Mouse (Mus musculus) myocyte (in vitro differentiated cells): ENCODE data around the gene Pclaf.

Experiments used
- E2F4 ChIP-seq: IDR thresholded peaks from one replicate; pipeline ENCODE4 v1.6.1; 2011; ENCODE audit warnings: mild to moderate bottlenecking, control low read depth, moderate library complexity; ENCODE audit not compliant: insufficient read depth
- MYOG ChIP-seq, 3 experiments: IDR thresholded peaks; one replicate each; pipeline ENCODE4 v1.6.1; 2011; ENCODE audit warnings: control low read depth in 2 of 3, low read depth in 2 of 3, mild to moderate bottlenecking in 2 of 3; ENCODE audit not compliant: insufficient read length in 2 of 3, control insufficient read depth in 1 of 3, insufficient read depth in 1 of 3
- POLR2A ChIP-seq: IDR thresholded peaks from one replicate; pipeline ENCODE4 v1.6.1; 2011; ENCODE audit warnings: low read depth, mild to moderate bottlenecking, control low read depth, moderate library complexity; ENCODE audit not compliant: insufficient read length
- POLR2AphosphoS2 ChIP-seq: IDR thresholded peaks from one replicate; pipeline ENCODE4 v1.6.1; 2011; ENCODE audit warnings: low read depth, control low read depth; ENCODE audit not compliant: insufficient read length
- TCF12 ChIP-seq: IDR thresholded peaks from one replicate; pipeline ENCODE4 v1.6.1; 2011; ENCODE audit warnings: mild to moderate bottlenecking, control low read depth; ENCODE audit not compliant: poor library complexity, insufficient read depth, severe bottlenecking
- USF1 ChIP-seq: IDR thresholded peaks from one replicate; pipeline ENCODE4 v1.6.1; 2011; ENCODE audit warnings: low read depth, mild to moderate bottlenecking, control low read depth, moderate library complexity

DNA sequence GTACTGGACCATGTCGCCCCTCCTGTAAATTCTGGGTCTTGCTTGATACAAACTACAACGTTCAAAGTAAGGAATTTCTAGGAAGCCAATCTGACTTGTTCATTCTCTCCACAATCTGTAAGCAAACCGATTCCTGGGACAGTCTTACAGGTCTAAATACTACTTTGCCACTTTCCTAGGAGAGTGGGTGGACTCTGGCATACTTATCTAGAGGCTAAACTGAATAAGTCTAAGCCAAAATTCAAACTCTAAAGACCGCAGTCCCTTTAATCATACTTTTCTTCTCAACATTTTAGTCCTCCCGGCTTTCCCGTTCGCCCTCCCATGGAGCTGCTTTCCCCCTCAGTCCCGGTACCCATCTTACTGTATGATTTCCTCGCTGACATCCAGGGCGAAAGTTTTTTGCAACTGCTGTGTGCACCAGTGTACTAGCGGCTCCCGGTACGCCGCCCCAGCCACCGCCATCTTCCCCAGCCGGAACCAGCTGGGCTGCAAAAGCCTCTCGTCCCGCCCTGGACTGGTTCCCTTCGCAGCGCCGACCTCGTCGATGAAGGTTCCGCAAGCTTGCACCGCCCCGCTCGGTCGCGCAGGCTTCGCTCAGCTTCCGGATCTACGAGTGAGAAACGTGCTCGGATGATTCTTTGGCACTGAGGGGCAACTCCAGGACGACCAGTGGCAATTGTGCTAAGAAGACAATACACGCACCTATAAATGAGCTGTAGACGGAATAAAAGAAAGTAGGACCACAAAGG lies 5.3 kb upstream of the Pclaf start:
- peak; percentile 91 for TF ChIP-seq POLR2A
- TF ChIP-seq E2F4: no peak
- no peak for TF ChIP-seq USF1
- no peak for TF ChIP-seq TCF12
- TF ChIP-seq POLR2AphosphoS2: peak; percentile 86
- peak in 2 of 3 experiments; percentile 37 to 79 for TF ChIP-seq MYOG (IDR thresholded peaks at IDR 0.05; ENCODE audit: control insufficient read depth in 1 of 3, insufficient read depth in 1 of 3, insufficient read length in 2 of 3, low read depth in 2 of 3)
